Mouse (Mus musculus): ENCODE measurements around the gene Nedd8.

Gene Nedd8

DNA sequence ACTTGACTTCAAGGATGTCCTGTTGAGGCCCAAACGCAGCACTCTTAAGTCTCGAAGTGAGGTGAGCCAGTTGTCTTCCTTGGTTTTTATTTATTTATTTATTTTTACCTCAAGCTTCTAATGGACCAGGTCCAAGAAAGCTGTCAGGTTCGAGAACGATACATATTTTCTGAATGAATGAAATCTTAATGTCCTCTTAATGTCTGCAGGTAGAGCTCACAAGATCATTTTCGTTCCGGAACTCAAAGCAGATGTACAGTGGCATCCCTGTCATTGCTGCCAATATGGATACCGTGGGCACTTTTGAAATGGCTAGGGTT lies 777 bp upstream of the Nedd8 start:
- ATAC-seq (ENCODE audit: insufficient number of reproducible peaks, low FRiP score, low TSS enrichment), result no peak

GRCm38 (mm10) chr14:55671486-55671832 lies 465 bp downstream of the Nedd8 start:
- peak; percentile 46; the same call in 1 of the 2 replicates for ATAC-seq (ENCODE audit: insufficient number of reproducible peaks, low FRiP score, low TSS enrichment)

- ATAC-seq (ENCODE audit: insufficient number of reproducible peaks, low FRiP score, low TSS enrichment), result no peak
Observed at GRCm38 (mm10) chr14:55660636-55661035, 11.3 kb downstream of the Nedd8 start.

- ATAC-seq (ENCODE audit: insufficient number of reproducible peaks, low FRiP score, low TSS enrichment), result peak; percentile 94
Observed at GRCm38 (mm10) chr14:55659960-55660573, 11.9 kb downstream of the Nedd8 start, which contains the start of gene Mdp1. TSS of gene Mdp1 (minus strand) at chr14:55660508.

DNA sequence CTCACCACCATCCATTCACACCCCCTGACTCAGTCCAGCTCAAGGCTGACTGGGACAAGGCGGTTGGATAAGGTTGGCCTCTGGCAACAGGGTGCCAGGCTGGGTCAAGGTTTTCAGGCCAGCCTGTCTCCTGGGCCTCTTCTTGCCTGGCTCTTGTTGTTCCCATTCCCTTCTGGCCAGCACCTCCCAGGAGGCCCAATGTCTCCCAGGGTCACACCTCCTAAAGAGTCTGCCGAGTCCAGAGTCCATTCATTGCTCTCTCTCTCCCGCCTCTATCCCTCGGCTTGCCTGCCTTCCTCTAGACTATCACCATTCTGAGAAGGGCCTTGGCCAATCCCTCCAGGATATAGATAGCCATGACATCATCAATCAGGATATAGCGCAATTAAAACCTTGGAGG lies 13.9 kb downstream of the Nedd8 start:
- no peak for ATAC-seq (ENCODE audit: insufficient number of reproducible peaks, low FRiP score, low TSS enrichment)

DNA sequence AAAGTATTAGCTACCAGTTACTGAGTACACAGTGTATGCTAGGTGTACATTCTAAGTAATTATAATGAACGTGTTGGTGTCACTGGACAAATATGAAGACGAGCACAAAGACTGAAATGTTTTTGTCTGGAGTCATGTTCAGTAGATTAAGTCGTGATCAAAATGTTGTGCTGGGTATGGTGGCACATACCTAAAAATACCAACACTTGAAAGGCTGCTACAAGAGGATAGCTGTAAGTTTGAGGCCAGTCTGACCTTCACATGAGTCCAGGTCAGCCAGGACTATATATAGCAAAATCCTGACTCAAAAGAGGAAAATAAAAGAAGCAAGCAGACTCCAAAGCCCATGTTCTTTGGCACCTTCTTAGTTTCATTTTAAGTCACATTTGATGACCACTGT lies 15.0 kb downstream of the Nedd8 start:
- no peak for ATAC-seq (ENCODE audit: insufficient number of reproducible peaks, low FRiP score, low TSS enrichment)

GRCm38 (mm10) chr14:55651528-55651927 lies 20.4 kb downstream of the Nedd8 start:
- no peak for ATAC-seq (ENCODE audit: insufficient number of reproducible peaks, low FRiP score, low TSS enrichment)

DNA sequence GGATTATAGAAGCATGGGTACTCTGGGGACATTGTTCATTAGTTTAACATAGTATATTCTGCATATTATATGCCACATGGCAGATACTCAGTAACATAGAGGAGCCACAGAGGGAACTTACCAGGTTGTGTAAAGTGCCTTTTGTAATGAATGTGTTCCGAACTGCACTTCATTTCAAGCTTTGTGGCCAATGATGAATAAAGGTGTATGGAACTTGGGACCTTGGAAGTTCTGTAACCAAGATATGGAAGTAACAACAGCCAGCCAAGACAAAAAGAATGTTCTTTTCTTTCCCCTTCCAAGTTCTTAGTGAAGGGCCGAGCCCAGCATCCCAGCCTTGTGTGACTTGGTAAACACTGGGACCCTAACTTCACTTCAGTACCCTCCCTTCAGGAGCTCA lies 22.0 kb downstream of the Nedd8 start, which contains the start of gene Tssk4:
TSS of gene Tssk4 (plus strand) at position 301 of the 400 bp plus-strand sequence.
- no peak for ATAC-seq (ENCODE audit: insufficient number of reproducible peaks, low FRiP score, low TSS enrichment)

DNA sequence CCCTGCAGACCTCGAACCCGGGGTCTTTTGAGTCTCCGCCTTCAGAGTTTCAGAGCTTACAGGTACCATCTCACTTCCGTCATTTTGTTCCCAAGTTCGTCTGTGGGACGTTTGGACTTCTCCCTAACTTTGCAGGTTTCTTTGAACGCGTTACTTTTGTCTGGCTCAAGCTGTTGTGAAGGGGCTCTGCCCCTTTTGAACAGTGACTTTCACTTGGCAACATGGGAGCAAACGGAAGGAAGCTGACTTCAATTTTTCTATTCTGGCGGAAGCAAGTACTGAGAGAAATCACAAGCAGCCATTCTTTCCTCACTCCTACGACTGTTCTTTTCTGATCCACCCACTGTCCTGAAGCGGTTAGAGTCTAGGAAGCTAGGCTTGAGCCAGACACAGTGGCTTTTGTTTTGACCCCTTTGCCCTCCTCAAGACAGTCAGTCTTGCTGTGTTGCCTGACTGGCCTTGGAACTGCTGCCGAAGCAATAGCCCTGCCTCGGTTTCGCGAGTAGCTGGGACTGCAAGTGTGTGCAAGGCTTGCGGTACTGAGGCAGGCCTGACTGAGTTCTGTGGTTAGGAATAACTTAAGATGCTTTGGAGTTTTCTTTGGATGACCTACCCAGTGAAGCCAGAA lies 27.5 kb downstream of the Nedd8 start:
- ATAC-seq (ENCODE audit: insufficient number of reproducible peaks, low FRiP score, low TSS enrichment), result no peak

GRCm38 (mm10) chr14:55643060-55643907 lies 28.6 kb downstream of the Nedd8 start, which contains the start of gene Tm9sf1:
TSS of gene Tm9sf1 (minus strand) at chr14:55643806.
- peak; percentile 82 for ATAC-seq (ENCODE audit: insufficient number of reproducible peaks, low FRiP score, low TSS enrichment)

- ATAC-seq (ENCODE audit: insufficient number of reproducible peaks, low FRiP score, low TSS enrichment), result peak; percentile 10; the same call in 1 of the 2 replicates
Observed at GRCm38 (mm10) chr14:55642679-55643059, 29.3 kb downstream of the Nedd8 start.

DNA sequence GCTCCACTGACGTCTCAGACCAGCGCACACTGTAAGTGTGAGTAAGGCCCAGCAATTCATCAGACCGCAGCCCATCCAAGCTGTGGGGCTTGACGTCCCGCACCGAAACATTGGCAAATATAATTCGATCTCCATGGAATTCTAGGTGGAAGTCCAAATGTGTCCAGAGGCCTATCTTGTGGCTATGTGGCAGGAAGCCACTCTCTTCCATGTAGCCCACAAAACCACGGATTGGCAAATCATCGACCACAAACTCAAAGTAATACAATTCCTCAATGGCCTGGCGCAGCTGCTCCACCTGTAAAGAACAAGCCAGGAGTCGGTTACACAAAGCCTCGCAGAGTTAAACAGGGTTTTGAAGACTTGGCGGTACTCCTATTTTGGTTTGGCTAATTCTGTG lies 30.6 kb downstream of the Nedd8 start:
- ATAC-seq (ENCODE audit: insufficient number of reproducible peaks, low FRiP score, low TSS enrichment), result no peak

DNA sequence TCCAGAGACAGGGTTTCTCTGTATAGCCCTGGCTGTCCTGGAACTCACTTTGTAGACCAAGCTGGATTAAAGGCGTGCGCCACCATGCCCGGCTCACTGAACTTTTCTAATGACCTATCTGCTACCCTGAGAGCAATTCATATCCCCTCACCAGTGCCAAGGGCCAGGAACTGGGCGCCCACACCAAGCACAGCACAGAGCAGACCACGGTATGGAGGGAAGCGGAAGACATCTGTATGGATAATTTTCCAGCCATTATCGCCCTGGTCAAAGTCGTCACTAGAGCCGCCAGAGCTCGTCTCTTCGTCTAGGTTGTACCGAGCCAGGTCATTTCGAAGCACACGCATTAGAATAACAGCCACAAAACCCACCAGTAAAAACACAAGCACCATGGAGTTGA lies 31.1 kb downstream of the Nedd8 start:
- no peak for ATAC-seq (ENCODE audit: insufficient number of reproducible peaks, low FRiP score, low TSS enrichment)

- ATAC-seq (ENCODE audit: insufficient number of reproducible peaks, low FRiP score, low TSS enrichment), result no peak
Observed at GRCm38 (mm10) chr14:55637795-55638194, 34.1 kb downstream of the Nedd8 start, which contains the start of gene Gm49378. TSS of gene Gm49378 (minus strand) at chr14:55637895.

GRCm38 (mm10) chr14:55635523-55636007 lies 36.4 kb downstream of the Nedd8 start, which contains the start of gene Ipo4:
TSS of gene Ipo4 (minus strand) at chr14:55635957.
- peak; percentile 84 for ATAC-seq (ENCODE audit: insufficient number of reproducible peaks, low FRiP score, low TSS enrichment)

DNA sequence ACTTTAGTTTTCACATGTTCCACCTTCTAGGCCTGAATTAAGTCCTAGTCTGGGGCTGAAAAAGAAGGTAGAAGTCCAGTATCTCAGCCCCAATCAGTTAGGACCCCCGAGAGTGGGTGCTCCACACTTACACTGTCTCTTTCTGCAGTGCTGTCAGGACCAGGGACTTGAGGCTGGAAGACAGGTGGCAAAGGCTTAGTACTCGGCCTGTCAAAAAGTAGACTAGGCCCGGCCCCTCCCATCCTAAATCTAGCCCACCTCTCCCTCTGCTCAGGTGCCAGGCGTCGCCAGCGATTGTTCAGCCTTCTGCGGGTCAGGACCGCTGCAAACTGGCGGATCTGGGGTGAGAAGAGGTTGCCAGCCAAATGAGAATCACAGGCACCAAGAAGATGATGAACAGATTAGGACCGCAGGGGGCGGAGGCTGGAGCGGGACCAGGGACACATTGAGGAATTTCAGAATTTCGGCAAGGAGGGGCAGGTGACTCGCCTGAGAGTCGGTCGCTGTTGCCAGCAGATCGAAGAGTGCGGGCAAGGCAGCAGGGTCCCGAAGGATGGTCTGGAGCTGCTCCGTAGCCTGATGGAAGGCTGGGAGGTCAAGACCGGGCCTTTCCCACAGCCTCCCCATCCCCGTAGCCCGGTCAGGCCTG lies 36.9 kb downstream of the Nedd8 start:
- peak; percentile 27; the same call in 1 of the 2 replicates for ATAC-seq (ENCODE audit: insufficient number of reproducible peaks, low FRiP score, low TSS enrichment)

GRCm38 (mm10) chr14:55629312-55629711 lies 42.6 kb downstream of the Nedd8 start:
- no peak for ATAC-seq (ENCODE audit: insufficient number of reproducible peaks, low FRiP score, low TSS enrichment)

GRCm38 (mm10) chr14:55628077-55628827 lies 43.7 kb downstream of the Nedd8 start:
- ATAC-seq (ENCODE audit: insufficient number of reproducible peaks, low FRiP score, low TSS enrichment), result no peak

DNA sequence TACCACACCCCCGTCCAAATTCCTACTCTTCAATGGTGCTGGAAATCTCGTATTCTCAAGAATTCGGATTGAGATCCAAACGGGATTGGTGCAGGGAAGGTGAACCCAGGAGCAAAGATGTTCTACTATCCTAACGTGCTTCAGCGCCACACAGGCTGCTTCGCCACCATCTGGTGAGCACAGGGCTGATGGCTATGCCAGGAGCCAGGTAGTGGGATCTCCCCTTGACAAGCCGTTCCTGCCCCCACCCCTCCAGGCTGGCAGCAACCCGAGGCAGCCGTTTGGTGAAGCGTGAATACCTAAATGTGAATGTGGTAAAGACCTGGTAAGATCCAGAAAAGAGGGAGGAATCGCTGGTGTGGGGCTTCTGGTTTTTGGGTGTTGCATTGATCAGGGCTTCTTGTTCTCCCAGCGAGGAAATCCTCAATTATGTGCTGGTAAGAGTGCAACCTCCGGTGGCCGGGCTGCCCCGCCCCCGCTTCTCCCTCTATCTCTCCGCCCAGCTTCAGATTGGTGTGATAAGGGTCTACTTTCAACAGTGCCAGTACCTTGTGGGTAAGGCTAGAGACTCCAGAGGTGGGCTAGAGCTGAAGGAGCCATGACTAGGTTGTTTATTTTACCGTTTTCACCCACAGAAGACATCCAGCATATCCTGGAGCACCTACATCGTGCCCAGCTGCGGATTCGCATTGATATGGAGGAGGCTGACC lies 53.3 kb downstream of the Nedd8 start:
- ATAC-seq (ENCODE audit: insufficient number of reproducible peaks, low FRiP score, low TSS enrichment), result no peak

Measured in cerebellum, adult (tissue).